Mouse (Mus musculus): ENCODE measurements around the gene Pdk4.

DNA sequence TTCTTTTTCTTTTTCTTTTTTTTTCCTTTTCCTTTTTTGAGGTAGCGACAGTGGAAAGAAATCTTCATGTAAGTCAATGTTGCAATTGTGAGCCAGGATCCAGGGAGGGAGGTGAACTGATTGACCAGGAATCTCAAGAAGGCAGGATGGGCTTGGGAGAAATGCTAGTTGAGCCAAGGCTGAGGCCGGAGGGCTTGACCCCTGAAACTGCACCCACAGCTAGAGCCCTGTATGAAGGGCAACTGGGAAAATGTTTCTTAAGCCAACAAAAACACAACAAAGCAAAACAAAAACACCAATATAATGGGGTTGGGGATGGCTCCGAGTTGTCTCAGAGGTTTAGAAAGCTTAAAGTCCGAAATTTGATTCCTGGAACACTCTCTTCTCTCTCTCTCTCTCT is 47.7 kb downstream of the Pdk4 start:
- TF ChIP-seq POLR2A (IDR thresholded peaks at IDR 0.05; ENCODE audit: control insufficient read depth, low read depth, low read length) (no peak), CTCF (IDR thresholded peaks at IDR 0.05; ENCODE audit: control insufficient read depth, insufficient read depth, insufficient replicate concordance, low read depth, low read length) (no peak)

All from testis, adult 2 months (tissue).